Mouse (Mus musculus) kidney, postnatal 14 days (tissue): ENCODE measurements at regions not wholly inside any gene's neighbourhood (a gene's known extent, or its start where the extent isn't known, plus 50 kb on each side); places are given as distances from the start of the nearest gene placed in this dataset.
A peak's percentile ranks its signal among the peaks of the same experiment; 100 is the strongest.

Source experiments
- DNase-seq: peaks from one replicate; pipeline ENCODE4 v3.0.0; 2022; ENCODE audit warnings: mixed read lengths

- DNase-seq: no peak
Measured at GRCm38 (mm10) chr8:50387189-50387588, 1543.4 kb upstream of the Tenm3 start.

DNA sequence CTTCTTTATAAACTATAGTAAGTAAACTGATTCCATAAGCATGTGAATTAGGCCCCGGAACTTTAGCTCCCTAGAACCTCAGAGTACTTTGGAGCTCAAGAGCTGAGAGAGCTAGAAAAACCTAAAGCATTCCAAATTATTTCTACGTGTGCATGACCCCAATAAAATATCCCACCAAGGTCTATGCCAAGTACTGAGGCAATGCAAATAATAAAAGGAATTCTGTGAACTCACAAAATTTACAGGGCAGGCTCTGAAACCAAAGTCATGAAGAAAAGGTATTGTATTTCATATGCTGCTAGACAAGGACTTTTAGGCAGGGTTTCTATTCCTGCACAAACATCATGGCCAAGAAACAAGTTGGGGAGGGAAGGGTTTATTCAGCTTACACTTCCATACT lies 1539.9 kb upstream of the Tenm3 start:
- DNase-seq: no peak

- DNase-seq: no peak
Measured at GRCm38 (mm10) chr8:50379745-50380144, 1536.0 kb upstream of the Tenm3 start.

- no peak for DNase-seq
Measured at GRCm38 (mm10) chr8:50373790-50374189, 1530.0 kb upstream of the Tenm3 start.

DNA sequence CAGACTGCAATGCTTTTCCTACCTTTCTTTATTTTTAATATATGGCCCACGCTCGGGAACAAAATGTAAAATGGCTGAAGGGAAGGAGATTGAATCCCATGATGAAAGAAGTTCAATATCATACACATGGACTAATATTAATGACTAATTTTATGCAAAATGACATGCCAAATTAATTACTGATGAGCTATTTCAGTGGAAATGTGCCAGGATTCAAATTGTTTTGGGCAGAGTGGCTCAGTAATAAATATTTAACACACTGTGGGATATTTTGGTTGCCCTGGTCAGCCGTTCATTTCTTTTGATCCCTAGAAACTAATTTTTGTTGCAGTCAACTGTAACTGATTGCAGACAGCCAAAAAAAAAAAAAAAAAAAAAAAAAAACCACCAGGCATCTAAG lies 1482.7 kb upstream of the Tenm3 start:
- no peak for DNase-seq

- no peak for DNase-seq
Measured at GRCm38 (mm10) chr8:50321356-50321963, 1477.7 kb upstream of the Tenm3 start.

DNA sequence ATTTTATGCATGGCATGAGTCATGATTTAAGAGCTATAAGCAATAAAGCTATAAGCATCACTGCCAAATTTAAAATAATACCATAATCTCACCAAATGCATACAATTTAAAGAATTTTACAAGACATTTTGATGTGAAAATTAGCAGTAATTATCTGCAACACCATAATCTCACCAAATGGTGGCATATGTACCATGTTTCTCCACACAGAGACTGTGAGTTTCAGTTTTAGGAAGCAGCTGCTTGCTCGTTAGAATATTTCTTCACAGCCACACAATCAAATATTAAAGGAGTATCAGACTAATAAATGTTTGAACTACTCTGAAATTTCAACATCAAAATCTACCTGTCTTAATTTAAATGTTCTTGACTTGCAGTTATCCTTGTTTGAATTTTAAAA lies 1472.9 kb upstream of the Tenm3 start:
- DNase-seq: no peak

- no peak for DNase-seq
Measured at GRCm38 (mm10) chr8:50310308-50310707, 1466.6 kb upstream of the Tenm3 start.

DNA sequence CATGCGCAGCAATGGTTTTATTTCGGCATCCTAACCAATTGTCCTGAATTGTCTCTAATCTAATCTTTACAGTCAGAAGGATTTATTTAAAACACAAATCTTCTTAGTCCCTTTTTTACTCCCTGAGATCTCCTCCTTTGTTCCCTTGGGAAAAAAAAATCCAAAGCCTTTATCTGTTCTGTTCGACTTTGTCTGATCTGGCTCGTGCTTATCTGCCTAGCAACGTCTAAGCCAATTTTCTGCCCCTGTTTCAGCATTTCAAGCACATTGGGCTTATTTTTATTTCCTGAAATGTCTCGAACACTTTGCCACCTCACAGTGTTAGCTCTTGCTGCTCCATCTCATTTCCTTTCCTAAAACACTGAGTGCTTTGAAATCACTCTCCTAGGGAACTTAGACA lies 1456.6 kb upstream of the Tenm3 start:
- DNase-seq: no peak

GRCm38 (mm10) chr8:50293501-50293900 lies 1449.8 kb upstream of the Tenm3 start:
- peak; percentile 78 for DNase-seq

GRCm38 (mm10) chr8:50292158-50292557 lies 1448.4 kb upstream of the Tenm3 start:
- peak; percentile 27 for DNase-seq

DNA sequence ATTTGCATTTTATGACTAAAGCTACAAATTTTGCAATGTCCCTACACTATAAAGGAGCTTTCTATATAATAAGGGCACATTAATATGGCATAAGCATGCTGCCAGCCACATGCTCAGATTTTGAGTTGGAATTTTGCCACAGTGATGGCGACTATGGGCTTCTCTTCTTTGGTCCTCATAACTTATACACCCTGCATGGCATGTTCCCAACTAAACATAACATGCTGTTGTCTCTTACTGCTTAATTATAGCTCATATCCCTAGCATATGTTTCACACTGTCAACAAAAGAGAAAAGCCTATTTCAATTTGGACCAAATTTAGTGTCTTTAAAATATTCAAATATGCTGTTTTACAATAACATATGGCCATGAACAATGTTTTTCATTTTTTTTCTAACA lies 1432.6 kb upstream of the Tenm3 start:
- no peak for DNase-seq

- no peak for DNase-seq
Measured at GRCm38 (mm10) chr8:50264757-50265156, 1421.0 kb upstream of the Tenm3 start.
